12 mouse cellular contexts compared by ENCODE assay signal in the genomic region with DNA sequence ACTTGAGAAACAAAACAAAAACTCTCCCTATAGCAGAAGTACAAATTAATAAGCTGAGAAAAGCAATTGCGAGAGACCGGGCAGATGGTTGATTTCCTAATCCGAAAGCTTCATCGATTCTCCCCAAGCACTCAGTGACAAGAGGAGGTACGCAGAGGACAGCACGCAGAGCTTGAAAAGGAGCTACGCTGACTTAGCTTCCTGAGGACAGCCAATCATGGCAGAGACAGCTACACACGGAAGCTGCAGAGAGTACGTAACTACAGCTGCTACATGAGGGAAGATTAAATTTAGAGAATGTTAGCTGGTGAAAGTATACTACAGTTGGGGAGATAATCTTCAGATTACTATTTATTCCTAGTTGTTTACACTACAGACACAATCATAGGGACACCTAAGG. TPM values are rescaled to one million over a fixed set of nuclear protein-coding genes. Genes with fewer than 3 reads are reported as not detected.
DNase-seq lines count a peak whose midpoint lies in the region; ATAC-seq lines count a peak whose summit lies in the region.
"Had no signal": no experiment of that assay in that cellular context is flagged by ENCODE, and none has a peak within 500 bp of the region (broad histone marks: within the 10 kb centered on the region; RNA-seq: fewer than 3 reads in every experiment).

No protein-coding gene starts in this region.

- 76% methylated on average over 9 of the region's 9 CpGs for WGBS in hindbrain, embryonic 16.5 days
- 80% methylated on average over 9 of the region's 9 CpGs for WGBS in hindbrain, embryonic 12.5 days
- 41% methylated on average over 9 of the region's 9 CpGs for WGBS in stomach, embryonic 16.5 days

- H3K27ac ChIP-seq in hindbrain, embryonic 16.5 days (ENCODE audit: low read depth, low read length) = peak overlapping the region; percentile 29; the same call in 1 of the 2 replicates
- no peak overlapping the region for H3K27ac ChIP-seq in hindbrain, embryonic 12.5 days
- no peak overlapping the region for H3K27ac ChIP-seq in stomach, embryonic 16.5 days (ENCODE audit: low read length)
- H3K27ac ChIP-seq: macrophage had no signal

- H3K9me3 ChIP-seq in hindbrain, embryonic 16.5 days (ENCODE audit: control insufficient read depth, low read length) = no peaks in the 10 kb centered on the region
- peaks cover 16% of the 10 kb centered on the region for H3K9me3 ChIP-seq in hindbrain, embryonic 12.5 days (replicated peaks)
- peaks cover 4% of the 10 kb centered on the region; the same call in 1 of the 2 replicates for H3K9me3 ChIP-seq in stomach, embryonic 16.5 days (replicated peaks; ENCODE audit: control insufficient read depth, low read length)

- ATAC-seq in frontal cortex, adult (ENCODE audit: low TSS enrichment) = peak; percentile 87
- no peak for ATAC-seq in hindbrain, embryonic 16.5 days
- ATAC-seq in hindbrain, embryonic 12.5 days (ENCODE audit: low FRiP score) = no peak
- peak; percentile 65; the same call in 1 of the 2 replicates for ATAC-seq in stomach, embryonic 16.5 days (ENCODE audit: insufficient read depth, low FRiP score)

- no peaks in the 10 kb centered on the region for H3K36me3 ChIP-seq in hindbrain, embryonic 16.5 days (ENCODE audit: control insufficient read depth, insufficient read depth, low read length)
- 0 out of 2 replicates have a peak, but pooled peaks cover 5% of the 10 kb centered on the region for H3K36me3 ChIP-seq in hindbrain, embryonic 12.5 days
- no peaks in the 10 kb centered on the region for H3K36me3 ChIP-seq in stomach, embryonic 16.5 days (ENCODE audit: control insufficient read depth, insufficient read depth, low read length)

- H3K4me3 ChIP-seq in hindbrain, embryonic 16.5 days (ENCODE audit: low read length) = no peak overlapping the region
- H3K4me3 ChIP-seq in hindbrain, embryonic 12.5 days = no peak overlapping the region
- no peak overlapping the region for H3K4me3 ChIP-seq in stomach, embryonic 16.5 days (replicated peaks; ENCODE audit: low read length)

- no peak for DNase-seq in frontal cortex, postnatal 14 days (ENCODE audit: low spot score in 2 of 2)
- peak; percentile 31 for DNase-seq in retina, embryonic 14.5 days (ENCODE audit: low spot score)
- no peak for DNase-seq in retina, postnatal 1 day
- DNase-seq in right cerebral cortex, postnatal 25 days = no peak
- DNase-seq: cerebellum, adult 9-10 months; gastrocnemius, postnatal 36 days; kidney, adult 11 months had no signal

- no peak overlapping the region for H3K9ac ChIP-seq in hindbrain, embryonic 16.5 days (ENCODE audit: low read depth, low read length)
- no peak overlapping the region for H3K9ac ChIP-seq in hindbrain, embryonic 12.5 days
- H3K9ac ChIP-seq in stomach, embryonic 16.5 days (ENCODE audit: low read length) = peak overlapping the region; percentile 2; the same call in 1 of the 2 replicates

- peak overlapping the region; percentile 15; the same call in 1 of the 2 replicates for H3K4me2 ChIP-seq in hindbrain, embryonic 16.5 days (ENCODE audit: low read length)
- H3K4me2 ChIP-seq in hindbrain, embryonic 12.5 days (replicated peaks) = no peak overlapping the region
- peak overlapping the region; percentile 22 for H3K4me2 ChIP-seq in stomach, embryonic 16.5 days (ENCODE audit: low read depth, low read length)

- H3K4me1 ChIP-seq in hindbrain, embryonic 16.5 days (ENCODE audit: control insufficient read depth, insufficient read depth, low read depth, low read length) = no peaks in the 10 kb centered on the region; the same call in 1 of the 2 replicates
- no peaks in the 10 kb centered on the region for H3K4me1 ChIP-seq in hindbrain, embryonic 12.5 days
- peaks cover 13% of the 10 kb centered on the region; the same call in 1 of the 2 replicates for H3K4me1 ChIP-seq in stomach, embryonic 16.5 days (ENCODE audit: control insufficient read depth, insufficient read depth, low read length)

- H3K27me3 ChIP-seq in hindbrain, embryonic 16.5 days (replicated peaks; ENCODE audit: control insufficient read depth, insufficient read depth, low read length) = no peaks in the 10 kb centered on the region
- H3K27me3 ChIP-seq in hindbrain, embryonic 12.5 days = no peaks in the 10 kb centered on the region
- no peaks in the 10 kb centered on the region for H3K27me3 ChIP-seq in stomach, embryonic 16.5 days (ENCODE audit: control insufficient read depth, insufficient read depth, low read length)

RNA-seq across cellular contexts. Expression of a gene that starts 40.6 kb away (rescaled TPM):
- polyA plus RNA-seq in hindbrain, embryonic 16.5 days (2015; fragmentation: Nextera tagmentation; extraction: Ambion mirVana) = 11.5 and 11.8 TPM in 2 replicates
- polyA plus RNA-seq in hindbrain, embryonic 12.5 days (2016; fragmentation: Nextera tagmentation; extraction: Ambion mirVana) = 7.5 and 8.7 TPM in 2 replicates
- 1.5 and 1.8 TPM in 2 replicates for polyA plus RNA-seq in stomach, embryonic 16.5 days (2015; fragmentation: Nextera tagmentation; extraction: Ambion mirVana)
- polyA plus RNA-seq: macrophage had no signal

Comparison
In these comparisons a context has a peak if more than half of its experiments do, and no peak if none do; other contexts are left out.
1. ATAC-seq: peak in frontal cortex, adult (single experiment) and stomach, embryonic 16.5 days (single experiment); none in hindbrain, embryonic 16.5 days (single experiment) and hindbrain, embryonic 12.5 days (single experiment).